Mouse (Mus musculus) megakaryocyte, embryonic 14.5 days (primary cell): Measurements from ENCODE around the gene Arhgef40.

Source experiments
- FLI1 ChIP-seq: IDR thresholded peaks from 2 replicates; pipeline ENCODE4 v1.6.1; 2012; ENCODE audit warnings: low read length, inconsistent platforms, mixed read lengths
- GATA1 ChIP-seq: IDR thresholded peaks from 3 replicates; pipeline ENCODE4 v1.6.1; 2012; ENCODE audit warnings: mixed read lengths, low read length, inconsistent platforms, borderline replicate concordance

- TF ChIP-seq GATA1 (no peak), FLI1 (no peak)
These were observed 28.6 kb downstream of the Arhgef40 start for GRCm38 (mm10) chr14:52013021-52013610.
